Mouse (Mus musculus): Measurements from ENCODE around the gene Ubr3.

Gene Ubr3

GRCm38 (mm10) chr2:69897039-69897617 lies at the start of gene Ubr3:
Ubr3 (plus strand) TSS chr2:69897246.
- in situ Hi-C loops (cut with MboI): no loop called here

DNA sequence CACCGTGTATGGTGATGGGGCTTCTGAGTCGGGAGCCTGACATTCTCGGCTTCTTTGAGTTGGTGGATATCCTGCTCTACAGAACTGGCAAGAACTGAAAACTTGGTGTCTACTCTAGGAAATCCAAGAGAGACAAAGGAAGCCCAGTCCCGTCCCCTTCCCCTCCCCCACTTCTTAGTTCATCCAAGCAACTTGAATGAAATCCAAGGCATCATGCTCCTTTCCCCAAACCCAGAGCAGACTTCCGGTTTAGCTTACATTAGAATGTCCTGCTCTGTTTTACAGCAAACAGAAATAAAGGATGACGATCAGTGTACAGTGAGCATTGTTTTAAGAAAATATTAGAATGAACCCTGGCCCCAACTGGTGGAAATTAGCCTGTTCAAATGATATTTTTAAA lies 47.8 kb upstream of the Ubr3 start:
- in situ Hi-C loops (cut with MboI): no loop called here

DNA sequence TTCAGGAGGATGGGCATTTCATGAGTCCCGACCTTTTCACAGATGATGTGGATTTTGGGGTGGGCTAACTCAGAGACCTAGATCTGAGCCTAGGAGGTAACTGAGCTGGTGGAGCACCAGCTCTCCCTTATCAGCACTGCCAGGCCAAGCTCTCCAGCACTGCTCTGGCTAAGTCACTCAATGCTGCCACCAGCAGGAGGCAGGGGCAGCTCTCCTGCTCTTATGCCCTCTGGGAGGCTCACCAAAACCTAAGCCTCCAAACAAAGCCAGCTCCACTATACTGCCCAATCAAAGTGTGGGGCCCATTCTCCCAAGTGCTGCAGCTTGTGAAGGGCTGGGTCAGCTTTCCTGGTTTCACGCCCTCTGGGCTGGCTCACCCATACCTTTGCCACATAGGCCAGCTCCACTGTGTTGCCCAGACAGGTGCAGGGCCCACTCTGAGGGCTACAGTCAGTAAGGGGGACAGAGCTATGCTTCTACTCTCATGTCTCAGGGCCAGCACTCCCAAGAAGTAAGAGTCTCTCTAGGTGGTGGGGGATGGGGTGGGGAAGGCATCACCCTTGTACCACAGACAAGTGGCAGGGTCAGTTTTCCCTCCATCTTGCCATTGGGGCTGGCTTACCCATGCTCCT lies 45.5 kb upstream of the Ubr3 start:
- in situ Hi-C loops (cut with MboI): no loop called here

DNA sequence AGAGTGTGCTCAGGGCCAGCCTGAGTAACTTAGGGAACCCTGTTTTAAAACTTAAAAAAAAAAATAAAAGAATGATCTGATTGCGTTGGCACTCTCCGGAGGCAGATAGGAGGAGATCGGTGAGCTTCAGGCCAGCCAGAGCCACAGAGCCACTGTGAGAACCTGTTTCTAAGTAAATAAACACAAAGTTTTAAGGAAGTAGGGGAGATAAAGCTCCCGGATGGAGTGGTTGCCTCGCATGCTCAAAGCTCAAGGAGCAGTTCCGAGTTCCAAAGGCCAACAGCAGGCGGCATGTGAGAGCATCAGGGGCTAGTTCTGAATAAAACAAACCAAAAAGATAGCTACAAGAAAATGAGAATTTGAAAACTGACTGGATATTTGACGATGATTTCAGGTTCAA lies 40.7 kb upstream of the Ubr3 start:
- in situ Hi-C loops (cut with MboI): no loop called here

GRCm38 (mm10) chr2:69857882-69858281 lies 39.2 kb upstream of the Ubr3 start:
- in situ Hi-C loops (cut with MboI): no loop called here

DNA sequence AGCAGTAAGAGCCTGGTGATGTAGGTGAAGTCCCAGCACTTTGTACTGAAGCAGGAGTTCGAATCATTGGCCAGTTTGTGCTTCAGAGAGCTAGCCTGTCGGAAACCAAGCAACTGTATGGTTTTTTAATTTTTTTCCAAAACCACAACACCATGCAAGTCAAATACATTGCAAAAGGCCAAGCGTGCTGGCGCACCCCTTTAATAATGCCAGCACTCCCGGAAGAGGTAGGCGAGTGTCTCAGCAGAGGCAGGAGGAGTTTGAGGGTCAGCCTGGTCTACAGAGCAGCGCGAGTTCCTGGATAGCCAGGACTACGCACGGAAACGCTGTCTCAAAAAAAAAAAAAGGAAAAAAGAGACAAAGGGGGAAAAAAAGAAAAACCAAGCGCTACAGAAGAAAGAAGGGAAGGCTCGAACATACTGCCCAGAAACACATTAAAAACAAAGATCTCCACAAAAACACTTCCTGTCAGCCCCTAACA lies 36.0 kb upstream of the Ubr3 start:
- in situ Hi-C loops (cut with MboI): no loop called here

DNA sequence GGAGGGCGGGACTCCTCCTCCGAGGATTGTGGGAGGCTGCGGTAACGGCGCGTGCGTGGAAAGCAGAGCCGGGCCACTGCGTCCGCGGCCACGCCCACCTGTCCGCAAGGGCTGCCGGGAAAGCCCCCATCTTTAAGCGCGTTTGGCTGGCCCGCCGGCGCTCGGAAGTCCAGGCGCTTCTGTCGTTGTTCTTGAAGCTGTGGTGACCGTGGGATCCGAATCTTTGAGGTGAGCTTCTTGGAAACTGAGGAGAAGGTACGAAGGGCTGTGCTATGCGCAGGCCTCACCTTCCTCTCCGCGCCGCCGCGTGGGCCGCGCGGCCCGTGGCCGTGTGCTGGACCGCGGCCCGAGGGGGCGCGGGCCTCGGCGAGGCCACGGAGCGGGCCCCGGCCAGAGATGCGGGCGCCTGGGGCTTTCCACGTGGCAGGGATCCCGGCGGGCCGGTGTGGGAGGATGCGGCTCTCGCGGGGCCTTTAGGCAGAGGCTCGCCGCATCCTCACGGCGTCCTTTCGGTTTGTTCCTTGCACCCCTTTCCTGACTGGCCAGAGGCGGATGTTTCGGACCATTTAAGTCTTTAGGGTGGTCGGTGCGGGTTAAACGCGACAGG lies 35.5 kb upstream of the Ubr3 start, which contains the start of gene Ssb:
Gene Ssb (plus strand): TSS at position 78 of the 607 bp plus-strand sequence.
- in situ Hi-C loops (cut with MboI): no loop called here

DNA sequence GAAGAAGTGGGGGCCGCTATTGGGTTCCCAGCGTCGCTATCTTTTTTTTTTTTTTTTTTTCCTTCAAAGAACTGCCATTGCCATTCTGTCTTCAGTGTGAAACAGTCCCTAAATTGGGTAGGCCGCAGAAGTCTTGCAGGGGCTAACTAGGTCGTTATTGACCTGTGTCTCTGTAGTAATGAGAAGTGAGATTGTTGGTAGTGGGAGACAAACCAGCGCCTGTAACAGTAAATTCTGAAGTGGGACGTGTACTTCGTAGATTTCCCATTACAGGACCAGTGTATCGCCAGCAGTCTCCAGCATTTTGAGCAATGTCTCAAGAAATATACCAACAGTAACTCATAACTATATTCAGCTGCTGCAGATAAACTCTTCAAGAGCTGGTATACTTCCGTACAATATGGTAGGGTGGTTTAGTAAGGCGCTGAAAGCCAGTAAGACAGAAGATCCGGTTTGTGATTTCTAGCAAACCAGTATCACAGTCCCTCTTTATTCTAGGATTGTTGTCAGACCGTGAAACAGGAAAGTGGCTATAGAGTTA lies 34.9 kb upstream of the Ubr3 start:
- in situ Hi-C loops (cut with MboI): no loop called here

DNA sequence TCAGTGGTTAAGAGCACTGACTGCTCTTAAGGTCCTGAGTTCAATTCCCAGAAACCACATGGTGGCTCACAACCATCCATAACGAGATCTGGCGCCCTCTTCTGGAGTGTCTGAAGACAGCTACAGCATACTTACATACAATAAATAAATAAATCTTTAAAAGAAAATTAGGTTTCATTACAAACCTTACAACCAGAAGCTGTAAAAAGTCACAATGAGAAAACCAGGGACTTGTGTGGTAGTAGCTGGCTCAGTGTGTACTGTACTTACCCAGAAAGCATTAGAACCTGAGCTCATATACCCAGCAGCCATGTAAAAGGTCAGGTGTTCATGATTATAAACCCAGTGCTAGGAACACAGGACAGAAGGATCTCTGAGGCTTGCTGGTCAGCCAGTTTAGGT lies 13.1 kb upstream of the Ubr3 start:
- in situ Hi-C loops (cut with MboI): no loop called here

GRCm38 (mm10) chr2:69884581-69884980 lies 12.5 kb upstream of the Ubr3 start:
- in situ Hi-C loops (cut with MboI): no loop called here

- in situ Hi-C loops (cut with MboI): no loop called here
Measured at GRCm38 (mm10) chr2:69885050-69885449, 12.0 kb upstream of the Ubr3 start.

GRCm38 (mm10) chr2:69885451-69886305 lies 11.4 kb upstream of the Ubr3 start, which contains the start of gene Mettl5:
Mettl5 (minus strand) TSS chr2:69885615.
- in situ Hi-C loops (cut with MboI): no loop called here

GRCm38 (mm10) chr2:69888957-69889356 lies 8.1 kb upstream of the Ubr3 start:
- in situ Hi-C loops (cut with MboI): no loop called here

DNA sequence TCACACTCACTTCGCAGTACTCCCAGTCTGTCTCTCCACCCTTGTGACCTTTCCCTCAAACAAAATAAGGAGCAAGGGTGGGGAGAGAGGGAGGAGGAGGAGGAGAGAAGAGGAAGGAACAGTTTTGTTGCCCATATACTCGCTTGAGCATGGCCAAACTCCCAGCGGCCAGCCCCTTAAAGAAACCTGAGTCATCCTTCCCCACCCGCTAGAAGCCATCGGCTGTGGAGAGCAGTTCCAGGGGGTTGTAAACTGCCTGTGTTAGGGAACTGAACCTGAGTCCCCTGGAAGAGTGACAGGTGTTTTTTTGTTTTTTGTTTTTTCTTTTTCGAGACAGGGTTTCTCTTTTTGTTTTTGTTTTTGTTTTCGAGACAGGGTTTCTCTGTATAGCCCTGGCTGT lies 6.2 kb upstream of the Ubr3 start:
- in situ Hi-C loops (cut with MboI): no loop called here

DNA sequence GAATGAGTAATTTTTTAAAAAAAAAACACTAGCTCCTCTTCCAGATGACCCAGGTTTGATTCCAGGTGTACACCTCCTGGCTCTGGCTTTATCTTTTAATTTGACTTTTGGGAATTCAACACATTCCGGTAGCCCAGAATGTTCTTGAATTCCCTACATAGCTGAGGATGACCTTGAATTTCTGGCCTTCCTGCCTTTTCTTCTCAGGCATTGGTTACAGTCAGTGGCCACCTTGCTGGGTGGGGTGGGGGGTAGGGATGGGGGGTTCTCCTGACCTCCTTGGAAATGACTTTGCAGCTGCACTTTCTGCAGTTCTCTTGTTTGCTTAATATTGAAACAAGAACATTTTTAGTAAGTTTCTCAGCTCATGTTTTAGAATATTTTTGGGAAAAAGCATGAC lies 3.9 kb upstream of the Ubr3 start:
- in situ Hi-C loops (cut with MboI): no loop called here

GRCm38 (mm10) chr2:69893891-69894290 lies 3.2 kb upstream of the Ubr3 start:
- in situ Hi-C loops (cut with MboI): no loop called here

- in situ Hi-C loops (cut with MboI): no loop called here
Measured at GRCm38 (mm10) chr2:69895502-69896223, 1.4 kb upstream of the Ubr3 start.

DNA sequence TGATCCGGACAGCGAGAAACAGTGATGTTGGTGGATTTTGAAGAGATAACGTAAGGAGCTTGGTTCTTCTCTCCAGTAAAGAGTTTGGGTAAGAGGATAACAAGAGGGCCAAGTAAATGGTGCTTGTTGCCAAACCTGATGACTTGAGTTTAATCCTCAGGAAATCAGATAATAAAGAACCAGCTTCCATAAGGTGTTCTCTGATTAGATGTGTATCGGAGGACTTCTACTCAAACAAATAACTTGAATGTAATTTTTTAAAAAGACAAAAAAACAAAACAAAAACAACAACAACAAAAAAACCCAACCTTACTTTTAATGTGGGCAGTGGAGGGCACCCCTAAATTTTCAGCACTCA lies 843 bp upstream of the Ubr3 start:
- in situ Hi-C loops (cut with MboI): no loop called here

- in situ Hi-C loops (cut with MboI): no loop called here
Measured at GRCm38 (mm10) chr2:69897618-69898575, 851 bp downstream of the Ubr3 start.

GRCm38 (mm10) chr2:69903541-69903940 lies 6.5 kb downstream of the Ubr3 start:
- in situ Hi-C loops (cut with MboI): no loop called here
